Mouse (Mus musculus) monocyte, adult 5-6 weeks (primary cell): ENCODE results near the gene Ugt1a5. TPM values are rescaled to one million over a fixed set of nuclear protein-coding genes. Genes with fewer than 3 reads are reported as not detected.

Experiments
- ATAC-seq: fragments of 153-309, 156-312 bp; replicated peaks from 2 replicates; pipeline ENCODE4 v1.8.0; 2017; ENCODE audit warnings: mild to moderate bottlenecking; ENCODE audit not compliant: low TSS enrichment, insufficient number of reproducible peaks, severe bottlenecking, poor library complexity, low FRiP score
- total RNA-seq: library from RNA; stranded (forward); fragments of 200-1000, 200-491, 200-594 nt; gene quantifications from 3 replicates; pipeline ENCODE4 v1.2.3, GENCODE M21; 2017

The Ugt1a5 gene
- total RNA-seq, 1 experiment from 2014 or later: not detected

- ATAC-seq: no peak
These were observed 20.6 kb downstream of the Ugt1a5 start for GRCm38 (mm10) chr1:88186325-88186935.

- ATAC-seq: no peak
These were observed 26.3 kb downstream of the Ugt1a5 start for GRCm38 (mm10) chr1:88192136-88192535.

- ATAC-seq: no peak
These were observed 29.9 kb downstream of the Ugt1a5 start for GRCm38 (mm10) chr1:88195687-88196086.

- ATAC-seq: no peak
These were observed 31.6 kb downstream of the Ugt1a5 start for GRCm38 (mm10) chr1:88197443-88197842.

- ATAC-seq: no peak
These were observed 34.2 kb downstream of the Ugt1a5 start for GRCm38 (mm10) chr1:88199996-88200395.

GRCm38 (mm10) chr1:88200456-88200855, 34.6 kb downstream of the Ugt1a5 start, which contains the start of gene Ugt1a2:
Gene Ugt1a2 (plus strand): TSS chr1:88200601.
- ATAC-seq: no peak

- 0 out of 2 replicates have a peak, but pooled peaks have one; percentile 17 for ATAC-seq
These were observed 39.6 kb downstream of the Ugt1a5 start, which contains the start of gene Dnajb3 for GRCm38 (mm10) chr1:88205294-88205922. Gene Dnajb3 (minus strand): TSS chr1:88205782.

- no peak for ATAC-seq
These were observed 41.1 kb downstream of the Ugt1a5 start for GRCm38 (mm10) chr1:88206843-88207479.

GRCm38 (mm10) chr1:88211812-88212211, 46.0 kb downstream of the Ugt1a5 start, which contains the start of gene Ugt1a1:
Gene Ugt1a1 (plus strand): TSS chr1:88211959.
- peak; percentile 7; the same call in 1 of the 2 replicates for ATAC-seq

GRCm38 (mm10) chr1:88212341-88213045, 46.7 kb downstream of the Ugt1a5 start:
- 0 out of 2 replicates have a peak, but pooled peaks have one; percentile 13 for ATAC-seq

GRCm38 (mm10) chr1:88213061-88213460, 47.2 kb downstream of the Ugt1a5 start:
- no peak for ATAC-seq

GRCm38 (mm10) chr1:88213766-88214461, 48.1 kb downstream of the Ugt1a5 start:
- 0 out of 2 replicates have a peak, but pooled peaks have one; percentile 3 for ATAC-seq

GRCm38 (mm10) chr1:88214462-88214952, 48.7 kb downstream of the Ugt1a5 start:
- 0 out of 2 replicates have a peak, but pooled peaks have one; percentile 1 for ATAC-seq

GRCm38 (mm10) chr1:88215466-88216380, 49.9 kb downstream of the Ugt1a5 start:
- ATAC-seq: no peak

- no peak for ATAC-seq
These were observed 50.7 kb downstream of the Ugt1a5 start for GRCm38 (mm10) chr1:88216551-88216950.

- ATAC-seq: no peak
These were observed 51.3 kb downstream of the Ugt1a5 start for GRCm38 (mm10) chr1:88217144-88217543.

GRCm38 (mm10) chr1:88217576-88217975, 51.8 kb downstream of the Ugt1a5 start:
- no peak for ATAC-seq
